Mouse (Mus musculus): ENCODE measurements around the gene Ntm. TPM values are rescaled to one million over a fixed set of nuclear protein-coding genes. Genes with fewer than 3 reads are reported as not detected.

Gene Ntm
- polyA plus RNA-seq, 2 experiments = 23.9 to 32.4 TPM

- 83% methylated on average over 7 of the region's 7 CpGs for WGBS
- no peak for ATAC-seq (ENCODE audit: low FRiP score, low read depth)
These were observed 674.8 kb downstream of the Ntm start for GRCm38 (mm10) chr9:29288003-29288704.

GRCm38 (mm10) chr9:29285144-29285543 lies 677.8 kb downstream of the Ntm start:
- Histone ChIP-seq H3K4me2 (replicated peaks; ENCODE audit: low read depth, low read length, severe bottlenecking) (no peak overlapping the region), H3K4me3 (replicated peaks; ENCODE audit: low read length) (no peak overlapping the region), H3K9me3 (ENCODE audit: control insufficient read depth, low read length) (no peaks in the 10 kb centered on the region), H3K36me3 (ENCODE audit: control insufficient read depth, insufficient read depth, low read length) (no peaks in the 10 kb centered on the region), H3K27ac (replicated peaks; ENCODE audit: low read depth, low read length) (no peak overlapping the region), H3K27me3 (ENCODE audit: control insufficient read depth, insufficient read depth, low read length) (no peaks in the 10 kb centered on the region), H3K9ac (ENCODE audit: low read depth, low read length, severe bottlenecking) (no peak overlapping the region), H3K4me1 (ENCODE audit: control insufficient read depth, insufficient read depth, low read length) (no peaks in the 10 kb centered on the region)
- ATAC-seq (ENCODE audit: low FRiP score, low read depth) (no peak), DNase-seq (ENCODE audit: low spot score) (no peak)
- no peak for TF ChIP-seq POLR2A (IDR thresholded peaks at IDR 0.05; ENCODE audit: borderline replicate concordance, extremely low read depth, insufficient read depth, insufficient read length)

More at GRCm38 (mm10) chr9:29288003-29288704, 674.8 kb downstream of the Ntm start:
- Histone ChIP-seq H3K4me3 (replicated peaks; ENCODE audit: low read length) (no peak overlapping the region), H3K27me3 (ENCODE audit: control insufficient read depth, insufficient read depth, low read length) (no peaks in the 10 kb centered on the region), H3K27ac (replicated peaks; ENCODE audit: low read depth, low read length) (no peak overlapping the region), H3K4me2 (replicated peaks; ENCODE audit: low read depth, low read length, severe bottlenecking) (no peak overlapping the region), H3K4me1 (ENCODE audit: control insufficient read depth, insufficient read depth, low read length) (no peaks in the 10 kb centered on the region), H3K9ac (ENCODE audit: low read depth, low read length, severe bottlenecking) (no peak overlapping the region), H3K9me3 (ENCODE audit: control insufficient read depth, low read length) (no peaks in the 10 kb centered on the region), H3K36me3 (ENCODE audit: control insufficient read depth, insufficient read depth, low read length) (no peaks in the 10 kb centered on the region)
- TF ChIP-seq POLR2A (IDR thresholded peaks at IDR 0.05; ENCODE audit: borderline replicate concordance, extremely low read depth, insufficient read depth, insufficient read length) = no peak
- DNase-seq (ENCODE audit: low spot score) = no peak

- Histone ChIP-seq H3K4me2 (replicated peaks; ENCODE audit: low read depth, low read length, severe bottlenecking) (no peak overlapping the region), H3K27me3 (ENCODE audit: control insufficient read depth, insufficient read depth, low read length) (no peaks in the 10 kb centered on the region), H3K4me3 (replicated peaks; ENCODE audit: low read length) (no peak overlapping the region), H3K27ac (replicated peaks; ENCODE audit: low read depth, low read length) (no peak overlapping the region), H3K9ac (ENCODE audit: low read depth, low read length, severe bottlenecking) (no peak overlapping the region), H3K4me1 (ENCODE audit: control insufficient read depth, insufficient read depth, low read length) (no peaks in the 10 kb centered on the region), H3K9me3 (ENCODE audit: control insufficient read depth, low read length) (no peaks in the 10 kb centered on the region), H3K36me3 (ENCODE audit: control insufficient read depth, insufficient read depth, low read length) (no peaks in the 10 kb centered on the region)
- ATAC-seq (ENCODE audit: low FRiP score, low read depth) (no peak), DNase-seq (ENCODE audit: low spot score) (no peak)
- no peak for TF ChIP-seq POLR2A (IDR thresholded peaks at IDR 0.05; ENCODE audit: borderline replicate concordance, extremely low read depth, insufficient read depth, insufficient read length)
- whole genome bisulfite sequencing = 80% methylated on average over 3 of the region's 3 CpGs
These were observed 690.1 kb downstream of the Ntm start for GRCm38 (mm10) chr9:29272861-29273260.

- no peak for ATAC-seq (ENCODE audit: low FRiP score, low read depth)
- Histone ChIP-seq H3K9me3 (ENCODE audit: control insufficient read depth, low read length) (no peaks in the 10 kb centered on the region), H3K27me3 (ENCODE audit: control insufficient read depth, insufficient read depth, low read length) (no peaks in the 10 kb centered on the region), H3K4me1 (ENCODE audit: control insufficient read depth, insufficient read depth, low read length) (no peaks in the 10 kb centered on the region), H3K27ac (replicated peaks; ENCODE audit: low read depth, low read length) (no peak overlapping the region), H3K4me2 (replicated peaks; ENCODE audit: low read depth, low read length, severe bottlenecking) (no peak overlapping the region), H3K36me3 (ENCODE audit: control insufficient read depth, insufficient read depth, low read length) (no peaks in the 10 kb centered on the region), H3K9ac (ENCODE audit: low read depth, low read length, severe bottlenecking) (no peak overlapping the region), H3K4me3 (replicated peaks; ENCODE audit: low read length) (no peak overlapping the region)
- DNase-seq (ENCODE audit: low spot score) = no peak
- 88% methylated on average over 6 of the region's 6 CpGs for WGBS
- no peak for TF ChIP-seq POLR2A (IDR thresholded peaks at IDR 0.05; ENCODE audit: borderline replicate concordance, extremely low read depth, insufficient read depth, insufficient read length)
These were observed 693.0 kb downstream of the Ntm start for GRCm38 (mm10) chr9:29269988-29270387.

- 90% methylated on average over 2 of the region's 2 CpGs for WGBS
- Histone ChIP-seq H3K9me3 (ENCODE audit: control insufficient read depth, low read length) (no peaks in the 10 kb centered on the region), H3K27ac (replicated peaks; ENCODE audit: low read depth, low read length) (no peak overlapping the region), H3K4me2 (replicated peaks; ENCODE audit: low read depth, low read length, severe bottlenecking) (no peak overlapping the region), H3K4me3 (replicated peaks; ENCODE audit: low read length) (no peak overlapping the region), H3K27me3 (ENCODE audit: control insufficient read depth, insufficient read depth, low read length) (no peaks in the 10 kb centered on the region), H3K36me3 (ENCODE audit: control insufficient read depth, insufficient read depth, low read length) (no peaks in the 10 kb centered on the region), H3K9ac (ENCODE audit: low read depth, low read length, severe bottlenecking) (no peak overlapping the region), H3K4me1 (ENCODE audit: control insufficient read depth, insufficient read depth, low read length) (no peaks in the 10 kb centered on the region)
- DNase-seq (ENCODE audit: low spot score) (no peak), ATAC-seq (ENCODE audit: low FRiP score, low read depth) (no peak)
- TF ChIP-seq POLR2A (IDR thresholded peaks at IDR 0.05; ENCODE audit: borderline replicate concordance, extremely low read depth, insufficient read depth, insufficient read length) = no peak
These were observed 693.7 kb downstream of the Ntm start for GRCm38 (mm10) chr9:29269277-29269646.
